In genomic region chr11:117742243-117742642, GRCm38 (mm10) we compare ENCODE assay signal across 29 mouse cellular contexts. TPM values are rescaled to one million over a fixed set of nuclear protein-coding genes. Genes with fewer than 3 reads are reported as not detected.
"Had no signal": no experiment of that assay in that cellular context is flagged by ENCODE, and none has a peak within 500 bp of the region (broad histone marks: within the 10 kb centered on the region; RNA-seq: fewer than 3 reads in every experiment).

No protein-coding gene starts in this region.

- DNase-seq: gastrocnemius, postnatal 14 days; gastrocnemius, postnatal 36 days; heart, adult 18-20 months; heart, postnatal 14 days; heart, postnatal 36 days; kidney, adult 11 months; kidney, adult 2 months; kidney, adult 9 months; kidney, postnatal 14 days; kidney, postnatal 36 days; liver; liver, embryonic 13.5 days had no signal

- H3K4me3 ChIP-seq: heart, embryonic 13.5 days; heart, embryonic 15.5 days; hindbrain, embryonic 13.5 days; hindbrain, embryonic 15.5 days; kidney, embryonic 15.5 days; left cerebral cortex, adult 2 months; limb, embryonic 10.5 days; limb, embryonic 12.5 days; liver, embryonic 13.5 days; liver, embryonic 15.5 days had no signal

- H3K27ac ChIP-seq: heart, embryonic 13.5 days; heart, embryonic 15.5 days; hindbrain, embryonic 13.5 days; hindbrain, embryonic 15.5 days; hindbrain, postnatal 0 days; kidney, embryonic 15.5 days; kidney, postnatal 0 days; left cerebral cortex, adult 2 months; limb, embryonic 10.5 days; limb, embryonic 12.5 days; liver, embryonic 13.5 days; liver, embryonic 15.5 days had no signal

RNA-seq across cellular contexts. Expression of gene 6030468B19Rik, which starts 55.2 kb away (rescaled TPM):
- total RNA-seq: gastrocnemius, adult 8-10 months; gastrocnemius, postnatal 14 days; gastrocnemius, postnatal 36 days; granulocyte monocyte progenitor cell, adult 5-6 weeks; heart, adult 18-20 months; heart, adult 8-10 months; heart, postnatal 14 days; heart, postnatal 36 days; hindbrain, postnatal 0 days; layer of hippocampus, postnatal 10 days; left cerebral cortex, adult 2 months; left cerebral cortex, postnatal 14 days; left cerebral cortex, postnatal 36 days had no signal
